Mouse (Mus musculus) myocyte (in vitro differentiated cells): ENCODE data around the gene Bckdha. TPM values are rescaled to one million over a fixed set of nuclear protein-coding genes. Genes with fewer than 3 reads are reported as not detected.

ENCODE experiments used
- H3K27me3 ChIP-seq: one replicate; pipeline ENCODE4 v1.6.1; 2011; ENCODE audit not compliant: control insufficient read depth, insufficient read depth, insufficient read length
- H3K36me3 ChIP-seq: one replicate; pipeline ENCODE4 v1.6.1; 2011; ENCODE audit not compliant: control insufficient read depth, insufficient read depth
- H3K4me2 ChIP-seq: one replicate; pipeline ENCODE4 v1.6.1; 2011; ENCODE audit warnings: low read depth, control low read depth
- H3K4me3 ChIP-seq: one replicate; pipeline ENCODE4 v1.5.1; 2011; ENCODE audit warnings: mild to moderate bottlenecking, control low read depth, moderate library complexity
- H3K79me2 ChIP-seq: one replicate; pipeline ENCODE4 v1.6.1; 2011; ENCODE audit not compliant: control insufficient read depth, insufficient read depth
- H3ac ChIP-seq: one replicate; pipeline ENCODE4 v1.6.1; 2011; ENCODE audit not compliant: control insufficient read depth, insufficient read length
- CEBPB ChIP-seq: IDR thresholded peaks from 2 replicates; pipeline ENCODE4 v1.6.1; 2011; ENCODE audit warnings: mild to moderate bottlenecking, moderate library complexity; ENCODE audit not compliant: poor library complexity, insufficient read depth, severe bottlenecking
- E2F4 ChIP-seq: IDR thresholded peaks from one replicate; pipeline ENCODE4 v1.6.1; 2011; ENCODE audit warnings: mild to moderate bottlenecking, control low read depth, moderate library complexity; ENCODE audit not compliant: insufficient read depth
- MAX ChIP-seq: IDR thresholded peaks from one replicate; pipeline ENCODE4 v1.6.1; 2011; ENCODE audit warnings: low read depth, mild to moderate bottlenecking, control low read depth
- MYOD1 ChIP-seq, 3 experiments: IDR thresholded peaks; one replicate each; pipeline ENCODE4 v1.6.1; 2011; ENCODE audit warnings: control low read depth in 2 of 3, low read depth in 2 of 3, mild to moderate bottlenecking in 2 of 3, moderate library complexity in 1 of 3; ENCODE audit not compliant: insufficient read length in 2 of 3, control insufficient read depth in 1 of 3
- MYOG ChIP-seq, 3 experiments: IDR thresholded peaks; one replicate each; pipeline ENCODE4 v1.6.1; 2011; ENCODE audit warnings: control low read depth in 2 of 3, low read depth in 2 of 3, mild to moderate bottlenecking in 2 of 3; ENCODE audit not compliant: insufficient read length in 2 of 3, control insufficient read depth in 1 of 3, insufficient read depth in 1 of 3
- POLR2A ChIP-seq: IDR thresholded peaks from one replicate; pipeline ENCODE4 v1.6.1; 2011; ENCODE audit warnings: low read depth, mild to moderate bottlenecking, control low read depth, moderate library complexity; ENCODE audit not compliant: insufficient read length
- POLR2AphosphoS2 ChIP-seq: IDR thresholded peaks from one replicate; pipeline ENCODE4 v1.6.1; 2011; ENCODE audit warnings: low read depth, control low read depth; ENCODE audit not compliant: insufficient read length
- REST ChIP-seq: IDR thresholded peaks from one replicate; pipeline ENCODE4 v1.6.1; 2011; ENCODE audit warnings: mild to moderate bottlenecking, control low read depth, moderate library complexity; ENCODE audit not compliant: insufficient read depth, insufficient read length
- SRF ChIP-seq: IDR thresholded peaks from one replicate; pipeline ENCODE4 v1.6.1; 2011; ENCODE audit warnings: low read depth; ENCODE audit not compliant: control insufficient read depth, insufficient read length
- TCF12 ChIP-seq: IDR thresholded peaks from one replicate; pipeline ENCODE4 v1.6.1; 2011; ENCODE audit warnings: mild to moderate bottlenecking, control low read depth; ENCODE audit not compliant: poor library complexity, insufficient read depth, severe bottlenecking
- TCF3 ChIP-seq: IDR thresholded peaks from one replicate; pipeline ENCODE4 v1.6.1; 2011; ENCODE audit warnings: low read depth, control low read depth; ENCODE audit not compliant: insufficient read length
- USF1 ChIP-seq: IDR thresholded peaks from one replicate; pipeline ENCODE4 v1.6.1; 2011; ENCODE audit warnings: low read depth, mild to moderate bottlenecking, control low read depth, moderate library complexity
- polyA plus RNA-seq: library from polyadenylated mRNA; unstranded; fragments of >200 nt; fragmentation: generic; extraction: Trizol; gene quantifications from one replicate; pipeline ENCODE4 v1.2.1, GENCODE M21; 2012; ENCODE audit warnings: missing spikeins

The Bckdha gene
- polyA plus RNA-seq, 1 experiment, result 54.9 TPM

DNA sequence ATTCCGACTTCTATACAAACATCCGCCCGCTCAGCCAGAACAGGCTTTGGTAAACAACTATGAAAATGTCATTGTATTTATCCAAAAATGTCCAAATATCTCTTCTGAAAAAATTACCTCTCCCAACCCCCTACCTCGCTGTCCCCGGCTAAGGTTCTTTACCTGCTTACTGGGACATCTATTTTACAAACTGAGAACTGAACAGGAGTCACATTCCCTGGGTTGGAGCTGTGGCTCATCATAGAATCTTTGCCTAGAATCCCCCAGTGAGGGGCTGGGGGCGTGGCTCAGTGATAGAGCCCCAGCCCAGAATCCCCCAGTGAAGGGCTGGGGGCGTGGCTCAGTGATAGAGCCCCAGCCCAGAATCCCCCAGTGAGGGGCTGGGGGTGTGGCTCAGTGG is 47.3 kb downstream of the Bckdha start:
- TF ChIP-seq USF1 (no peak), POLR2AphosphoS2 (no peak), SRF (no peak), CEBPB (no peak), MYOD1 (IDR thresholded peaks at IDR 0.05; ENCODE audit: control insufficient read depth in 1 of 3, insufficient read length in 2 of 3, low read depth in 2 of 3) (no peak), TCF3 (no peak), POLR2A (no peak), TCF12 (no peak)
- no peak overlapping the region for H3K4me3 ChIP-seq
- no peaks in the 10 kb centered on the region for H3K79me2 ChIP-seq
- no peak overlapping the region for H3K4me2 ChIP-seq
- no peak overlapping the region for H3ac ChIP-seq
- H3K27me3 ChIP-seq, result peaks cover 47% of the 10 kb centered on the region
- no peaks in the 10 kb centered on the region for H3K36me3 ChIP-seq

DNA sequence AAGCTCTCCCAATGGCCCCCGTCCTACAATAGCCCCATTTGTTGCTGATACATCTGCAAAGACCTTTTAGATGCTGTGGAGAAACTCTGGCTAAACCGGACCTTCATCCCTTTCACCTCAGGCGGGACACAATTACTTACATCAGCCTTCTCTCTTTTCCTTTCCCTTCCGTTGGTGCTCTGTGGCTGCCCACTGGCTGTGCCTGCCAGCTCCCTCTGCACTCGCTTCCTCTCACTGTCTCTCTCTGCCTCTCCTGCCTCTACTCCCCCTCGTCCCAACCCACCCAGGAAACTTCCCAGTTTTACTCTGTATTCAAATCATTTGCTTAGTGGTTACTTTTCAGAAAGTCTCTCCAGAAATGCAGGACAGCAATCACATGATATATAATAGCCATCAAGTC is 48.7 kb downstream of the Bckdha start:
- Histone ChIP-seq H3K4me3 (no peak overlapping the region), H3K36me3 (no peaks in the 10 kb centered on the region), H3K79me2 (no peaks in the 10 kb centered on the region), H3ac (no peak overlapping the region), H3K27me3 (peaks cover 46% of the 10 kb centered on the region), H3K4me2 (no peak overlapping the region)
- no peak for TF ChIP-seq CEBPB
- TF ChIP-seq SRF, result no peak
- TF ChIP-seq REST, result no peak
- no peak for TF ChIP-seq MYOG (IDR thresholded peaks at IDR 0.05; ENCODE audit: control insufficient read depth in 1 of 3, insufficient read depth in 1 of 3, insufficient read length in 2 of 3, low read depth in 2 of 3)
- TF ChIP-seq USF1, result no peak
- TF ChIP-seq POLR2AphosphoS2, result no peak
- TF ChIP-seq TCF3, result no peak
- TF ChIP-seq E2F4, result no peak
- TF ChIP-seq MYOD1 (IDR thresholded peaks at IDR 0.05; ENCODE audit: control insufficient read depth in 1 of 3, insufficient read length in 2 of 3, low read depth in 2 of 3), result no peak
- no peak for TF ChIP-seq MAX
- TF ChIP-seq POLR2A, result no peak
- no peak for TF ChIP-seq TCF12

DNA sequence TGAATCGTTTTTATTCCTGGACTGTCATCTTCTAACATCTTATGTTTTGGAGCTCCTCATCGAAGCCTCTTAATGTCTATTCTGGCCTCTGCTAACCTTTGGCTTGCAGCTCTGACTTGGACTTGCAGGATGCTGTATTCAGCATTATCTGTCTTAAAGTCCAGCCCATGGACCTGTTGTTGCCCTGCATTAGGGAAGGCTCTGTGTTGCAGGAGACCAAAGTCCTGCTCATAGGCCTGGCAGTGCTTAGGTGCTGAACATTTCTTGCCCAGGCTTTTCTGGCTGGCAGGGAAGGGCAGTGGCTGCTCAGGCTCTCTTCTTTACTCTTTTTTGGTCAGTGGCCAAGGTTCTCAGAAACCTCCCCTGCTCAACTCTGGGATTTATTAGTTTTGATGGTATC is 51.6 kb downstream of the Bckdha start:
- Histone ChIP-seq H3K27me3 (peaks cover 33% of the 10 kb centered on the region), H3K36me3 (no peaks in the 10 kb centered on the region), H3ac (no peak overlapping the region), H3K4me2 (no peak overlapping the region), H3K79me2 (no peaks in the 10 kb centered on the region), H3K4me3 (no peak overlapping the region)
- TF ChIP-seq POLR2A, result no peak
- no peak for TF ChIP-seq TCF3
- no peak for TF ChIP-seq MAX
- TF ChIP-seq USF1, result no peak
- no peak for TF ChIP-seq CEBPB

DNA sequence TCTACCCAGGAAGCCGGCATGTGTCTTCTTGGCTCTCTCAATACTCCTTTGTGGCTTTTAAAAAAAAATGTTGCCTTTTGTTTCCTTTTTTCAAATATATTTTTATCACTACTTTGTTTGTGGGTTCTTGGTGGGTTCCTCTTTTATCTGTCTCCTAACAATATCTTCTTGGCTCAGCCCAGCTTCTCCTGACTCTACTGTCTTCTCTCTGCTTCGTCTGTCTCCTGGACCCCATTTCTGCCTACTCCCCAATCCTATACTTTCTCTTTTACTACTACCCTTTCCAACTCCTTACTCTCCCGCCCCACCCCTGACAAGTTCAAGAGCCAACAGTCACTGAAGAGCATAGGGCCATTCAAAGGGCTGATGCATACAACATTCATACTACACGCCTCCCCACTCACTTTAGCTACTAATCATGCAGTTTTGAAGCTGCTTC is 52.1 kb downstream of the Bckdha start:
- peaks cover 33% of the 10 kb centered on the region for H3K27me3 ChIP-seq
- no peaks in the 10 kb centered on the region for H3K36me3 ChIP-seq
- H3ac ChIP-seq, result no peak overlapping the region
- H3K79me2 ChIP-seq, result no peaks in the 10 kb centered on the region
- TF ChIP-seq REST (no peak), POLR2AphosphoS2 (no peak), TCF12 (no peak), USF1 (no peak), CEBPB (no peak), MYOD1 (IDR thresholded peaks at IDR 0.05; ENCODE audit: control insufficient read depth in 1 of 3, insufficient read length in 2 of 3, low read depth in 2 of 3) (no peak), MAX (no peak)
- no peak overlapping the region for H3K4me2 ChIP-seq
- H3K4me3 ChIP-seq, result no peak overlapping the region

DNA sequence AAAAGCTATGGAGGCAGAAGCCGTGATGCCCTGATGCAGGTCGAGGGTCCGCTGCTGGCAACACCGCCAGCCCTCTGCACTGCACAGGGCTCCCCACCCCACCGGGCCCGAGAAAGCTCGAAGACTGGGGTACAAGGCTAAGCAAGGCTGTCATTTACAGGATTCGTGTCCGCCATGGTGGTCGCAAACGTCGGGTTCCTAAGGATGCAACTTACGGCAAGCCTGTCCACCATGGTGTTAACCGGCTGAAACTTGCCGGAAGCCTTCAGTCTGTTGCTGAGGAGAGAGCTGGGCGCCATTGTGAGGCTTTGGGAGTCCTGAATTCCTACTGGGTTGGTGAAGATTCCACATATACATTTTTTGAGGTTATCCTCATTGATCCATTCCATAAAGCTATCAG is 57.4 kb downstream of the Bckdha start:
- Histone ChIP-seq H3K36me3 (no peaks in the 10 kb centered on the region), H3K4me2 (no peak overlapping the region), H3K27me3 (peaks cover 36% of the 10 kb centered on the region), H3K4me3 (no peak overlapping the region), H3ac (no peak overlapping the region), H3K79me2 (no peaks in the 10 kb centered on the region)
- no peak for TF ChIP-seq USF1
- TF ChIP-seq MAX, result no peak
- no peak for TF ChIP-seq CEBPB
- no peak for TF ChIP-seq POLR2A
- no peak for TF ChIP-seq E2F4
- TF ChIP-seq MYOG (IDR thresholded peaks at IDR 0.05; ENCODE audit: control insufficient read depth in 1 of 3, insufficient read depth in 1 of 3, insufficient read length in 2 of 3, low read depth in 2 of 3), result no peak
- TF ChIP-seq POLR2AphosphoS2, result no peak
- TF ChIP-seq REST, result no peak
- no peak for TF ChIP-seq SRF
- no peak for TF ChIP-seq MYOD1 (IDR thresholded peaks at IDR 0.05; ENCODE audit: control insufficient read depth in 1 of 3, insufficient read length in 2 of 3, low read depth in 2 of 3)
- no peak for TF ChIP-seq TCF3
